Mouse (Mus musculus) small intestine, adult 2 months (tissue): ENCODE measurements around the gene Zc3h4. TPM values are rescaled to one million over a fixed set of nuclear protein-coding genes. Genes with fewer than 3 reads are reported as not detected.

Experiments used
- H3K27ac ChIP-seq: fragments of 200-500 bp; 2 replicates; pipeline ENCODE4 v1.5.1; 2012; ENCODE audit warnings: low read depth, low read length, control low read depth, inconsistent platforms; ENCODE audit not compliant: insufficient read depth
- H3K27me3 ChIP-seq: fragments of 200-500 bp; 2 replicates; pipeline ENCODE4 v1.6.1; 2012; ENCODE audit warnings: mild to moderate bottlenecking, moderate library complexity, low read length, inconsistent platforms; ENCODE audit not compliant: control insufficient read depth, insufficient read depth
- H3K36me3 ChIP-seq: fragments of 200-500 bp; 2 replicates; pipeline ENCODE4 v1.6.1; 2012; ENCODE audit warnings: mild to moderate bottlenecking, low read length, control low read depth, inconsistent platforms; ENCODE audit not compliant: control insufficient read depth, insufficient read depth
- H3K4me1 ChIP-seq: fragments of 200-500 bp; 2 replicates; pipeline ENCODE4 v1.6.1; 2012; ENCODE audit warnings: low read length, inconsistent platforms, mixed read lengths; ENCODE audit not compliant: control insufficient read depth, insufficient read depth, insufficient read length
- H3K4me3 ChIP-seq: fragments of 200-500 bp; 2 replicates; pipeline ENCODE4 v1.5.1; 2012; ENCODE audit warnings: low read depth, mild to moderate bottlenecking, control low read depth, inconsistent platforms, low read length, moderate library complexity
- CTCF ChIP-seq: fragments of 200-500 bp; IDR thresholded peaks from 2 replicates; pipeline ENCODE4 v1.5.1; 2012; ENCODE audit warnings: low read depth, mild to moderate bottlenecking, control low read depth, inconsistent platforms, low read length, moderate library complexity, mixed read lengths; ENCODE audit not compliant: insufficient replicate concordance, insufficient read length; ENCODE audit errors: extremely low read depth
- POLR2A ChIP-seq: fragments of 200-500 bp; IDR thresholded peaks from 2 replicates; pipeline ENCODE4 v1.6.1; 2012; ENCODE audit warnings: low read depth, mild to moderate bottlenecking, control low read depth, inconsistent platforms, low read length, moderate library complexity
- WGBS: fragments of 180-500 bp; shearing (Covaris S2); methylation state at CpG from one replicate; pipeline ENCODE4 v1.1.7; 2018; 5-methylcytosine and 5-hydroxymethylcytosine counted together
- polyA plus RNA-seq: library from polyadenylated mRNA; depleted of rRNA; stranded (reverse); fragments of >200 nt; gene quantifications from 2 replicates; pipeline ENCODE4 v1.2.3, GENCODE M21; 2012

The Zc3h4 gene
- polyA plus RNA-seq, 1 experiment, result 60.6 TPM

- Histone ChIP-seq H3K4me1 (no peaks in the 10 kb centered on the region), H3K27ac (no peak overlapping the region), H3K4me3 (no peak overlapping the region), H3K36me3 (no peaks in the 10 kb centered on the region), H3K27me3 (no peaks in the 10 kb centered on the region)
- TF ChIP-seq CTCF (no peak), POLR2A (no peak)
- 46% methylated on average over 4 of the region's 4 CpGs for WGBS
Measured at GRCm38 (mm10) chr7:16392923-16393322, 7.8 kb upstream of the Zc3h4 start.

- no peak for TF ChIP-seq CTCF
- no peak for TF ChIP-seq POLR2A
- Histone ChIP-seq H3K27ac (no peak overlapping the region), H3K4me3 (no peak overlapping the region), H3K4me1 (peaks cover 7% of the 10 kb centered on the region; the same call in 1 of the 2 replicates), H3K36me3 (no peaks in the 10 kb centered on the region), H3K27me3 (no peaks in the 10 kb centered on the region)
- 2% methylated on average over 2 of the region's 2 CpGs for WGBS
Measured at GRCm38 (mm10) chr7:16395944-16396343, 4.8 kb upstream of the Zc3h4 start.

GRCm38 (mm10) chr7:16397465-16397864, 3.2 kb upstream of the Zc3h4 start:
- 63% methylated on average over 4 of the region's 4 CpGs for WGBS
- Histone ChIP-seq H3K27me3 (no peaks in the 10 kb centered on the region), H3K4me1 (peaks cover 7% of the 10 kb centered on the region; the same call in 1 of the 2 replicates), H3K27ac (no peak overlapping the region), H3K36me3 (no peaks in the 10 kb centered on the region; the same call in 1 of the 2 replicates), H3K4me3 (no peak overlapping the region)
- no peak for TF ChIP-seq POLR2A
- TF ChIP-seq CTCF, result no peak

GRCm38 (mm10) chr7:16398387-16399050, 2.2 kb upstream of the Zc3h4 start:
- peaks cover 10% of the 10 kb centered on the region; the same call in 1 of the 2 replicates for H3K4me1 ChIP-seq
- TF ChIP-seq POLR2A (no peak), CTCF (no peak)
- WGBS, result 50% methylated on average over 3 of the region's 3 CpGs
- H3K4me3 ChIP-seq, result peak overlapping the region; percentile 76; the same call in 1 of the 2 replicates
- H3K27ac ChIP-seq, result peak overlapping the region; percentile 100
- H3K36me3 ChIP-seq, result no peaks in the 10 kb centered on the region; the same call in 1 of the 2 replicates
- no peaks in the 10 kb centered on the region for H3K27me3 ChIP-seq

GRCm38 (mm10) chr7:16399098-16399819, 1.5 kb upstream of the Zc3h4 start:
- Histone ChIP-seq H3K27me3 (no peaks in the 10 kb centered on the region), H3K4me3 (peak overlapping the region; percentile 76), H3K4me1 (peaks cover 13% of the 10 kb centered on the region; the same call in 1 of the 2 replicates), H3K36me3 (no peaks in the 10 kb centered on the region; the same call in 1 of the 2 replicates), H3K27ac (peak overlapping the region; percentile 100)
- WGBS, result under 1% methylated on average over 31 of the region's 31 CpGs
- TF ChIP-seq CTCF (no peak), POLR2A (peak; percentile 29; the same call in 1 of the 2 replicates)

GRCm38 (mm10) chr7:16399820-16400688, 656 bp upstream of the Zc3h4 start:
- peaks cover 18% of the 10 kb centered on the region for H3K4me1 ChIP-seq
- H3K27ac ChIP-seq, result peak overlapping the region; percentile 100
- H3K27me3 ChIP-seq, result no peaks in the 10 kb centered on the region
- H3K4me3 ChIP-seq, result peak overlapping the region; percentile 76
- TF ChIP-seq CTCF (no peak), POLR2A (peak; percentile 93)
- WGBS, result under 1% methylated on average over 77 of the region's 77 CpGs
- H3K36me3 ChIP-seq, result no peaks in the 10 kb centered on the region; the same call in 1 of the 2 replicates

- TF ChIP-seq CTCF (no peak), POLR2A (peak; percentile 52; the same call in 1 of the 2 replicates)
- peak overlapping the region; percentile 76 for H3K4me3 ChIP-seq
- peak overlapping the region; percentile 100 for H3K27ac ChIP-seq
- no peaks in the 10 kb centered on the region for H3K27me3 ChIP-seq
- H3K4me1 ChIP-seq, result peaks cover 33% of the 10 kb centered on the region
- WGBS, result under 1% methylated on average over 17 of the region's 17 CpGs
- H3K36me3 ChIP-seq, result no peaks in the 10 kb centered on the region; the same call in 1 of the 2 replicates
Measured at GRCm38 (mm10) chr7:16401991-16402431, 1.3 kb downstream of the Zc3h4 start.
